Mouse (Mus musculus) forebrain, postnatal 0 days (tissue): ENCODE measurements around the gene Crabp2. TPM values are rescaled to one million over a fixed set of nuclear protein-coding genes. Genes with fewer than 3 reads are reported as not detected.
A peak's percentile ranks its signal among the peaks of the same experiment; 100 is the strongest.
"Not testable (repeated sequence)": the region's sequence is repeated elsewhere in the genome, so short reads cannot be mapped to it uniquely, and the experiment has no call there.

Source experiments
- ATAC-seq: fragments of 200-750 bp; cut with Nextera tagmentation; 2 replicates; pipeline ENCODE4 v1.8.0; 2017; ENCODE audit warnings: mild to moderate bottlenecking, moderate library complexity
- DNase-seq: peaks from one replicate; pipeline ENCODE4 v3.0.0-alpha.2; 2015
- H3K27ac ChIP-seq: fragments of 300-500 bp; sonication (generic); 2 replicates; pipeline ENCODE4 v1.5.1; 2014; ENCODE audit warnings: low read depth, mild to moderate bottlenecking, antibody characterized with exemption, low read length, moderate library complexity, mixed read lengths
- H3K27me3 ChIP-seq: fragments of 300-500 bp; sonication (generic); 2 replicates; pipeline ENCODE4 v1.6.1; 2014; ENCODE audit warnings: mild to moderate bottlenecking, low read length, mixed read lengths; ENCODE audit not compliant: insufficient read depth
- H3K36me3 ChIP-seq: fragments of 300-500 bp; sonication (generic); 2 replicates; pipeline ENCODE4 v1.6.1; 2014; ENCODE audit warnings: mild to moderate bottlenecking, moderate library complexity; ENCODE audit not compliant: insufficient read depth
- H3K4me1 ChIP-seq: fragments of 300-500 bp; sonication (generic); 2 replicates; pipeline ENCODE4 v1.6.1; 2014; ENCODE audit warnings: antibody characterized with exemption; ENCODE audit not compliant: insufficient read depth
- H3K4me2 ChIP-seq: fragments of 300-500 bp; sonication (generic); 2 replicates; pipeline ENCODE4 v1.6.1; 2014; ENCODE audit warnings: low read depth, mild to moderate bottlenecking, moderate library complexity
- H3K4me3 ChIP-seq: fragments of 300-500 bp; sonication (generic); 2 replicates; pipeline ENCODE4 v1.5.1; 2014; ENCODE audit warnings: low read depth, low read length, mixed read lengths
- H3K9ac ChIP-seq: fragments of 300-500 bp; sonication (generic); 2 replicates; pipeline ENCODE4 v1.6.1; 2014; ENCODE audit warnings: mild to moderate bottlenecking
- H3K9me3 ChIP-seq: fragments of 300-500 bp; sonication (generic); 2 replicates; pipeline ENCODE4 v1.6.1; 2016; ENCODE audit warnings: low read length
- CTCF ChIP-seq: sonication (generic); IDR thresholded peaks from 2 replicates; pipeline ENCODE4 v1.5.1; 2016; ENCODE audit warnings: antibody characterized with exemption, control low read depth, low read depth
- WGBS: fragments of 180-500 bp; shearing (Covaris S2); extraction: QIAGEN DNeasy Blood & Tissue Kit; methylation state at CpG from one replicate; pipeline ENCODE4 v1.1.7; 2014; 5-methylcytosine and 5-hydroxymethylcytosine counted together
- polyA plus RNA-seq: library from polyadenylated mRNA; unstranded; fragments of >200 nt; fragmentation: Nextera tagmentation; extraction: Ambion mirVana; gene quantifications from 2 replicates; pipeline ENCODE4 v1.2.1, GENCODE M21; 2015
- total RNA-seq: library from RNA; depleted of rRNA; stranded (reverse); fragments of >200 nt; gene quantifications from 2 replicates; pipeline ENCODE4 v1.2.3, GENCODE M21; 2014; rRNA removed

Gene Crabp2
- total RNA-seq (16.8 and 17.4 TPM in 2 replicates), polyA plus RNA-seq (24.7 and 28.1 TPM in 2 replicates)

DNA sequence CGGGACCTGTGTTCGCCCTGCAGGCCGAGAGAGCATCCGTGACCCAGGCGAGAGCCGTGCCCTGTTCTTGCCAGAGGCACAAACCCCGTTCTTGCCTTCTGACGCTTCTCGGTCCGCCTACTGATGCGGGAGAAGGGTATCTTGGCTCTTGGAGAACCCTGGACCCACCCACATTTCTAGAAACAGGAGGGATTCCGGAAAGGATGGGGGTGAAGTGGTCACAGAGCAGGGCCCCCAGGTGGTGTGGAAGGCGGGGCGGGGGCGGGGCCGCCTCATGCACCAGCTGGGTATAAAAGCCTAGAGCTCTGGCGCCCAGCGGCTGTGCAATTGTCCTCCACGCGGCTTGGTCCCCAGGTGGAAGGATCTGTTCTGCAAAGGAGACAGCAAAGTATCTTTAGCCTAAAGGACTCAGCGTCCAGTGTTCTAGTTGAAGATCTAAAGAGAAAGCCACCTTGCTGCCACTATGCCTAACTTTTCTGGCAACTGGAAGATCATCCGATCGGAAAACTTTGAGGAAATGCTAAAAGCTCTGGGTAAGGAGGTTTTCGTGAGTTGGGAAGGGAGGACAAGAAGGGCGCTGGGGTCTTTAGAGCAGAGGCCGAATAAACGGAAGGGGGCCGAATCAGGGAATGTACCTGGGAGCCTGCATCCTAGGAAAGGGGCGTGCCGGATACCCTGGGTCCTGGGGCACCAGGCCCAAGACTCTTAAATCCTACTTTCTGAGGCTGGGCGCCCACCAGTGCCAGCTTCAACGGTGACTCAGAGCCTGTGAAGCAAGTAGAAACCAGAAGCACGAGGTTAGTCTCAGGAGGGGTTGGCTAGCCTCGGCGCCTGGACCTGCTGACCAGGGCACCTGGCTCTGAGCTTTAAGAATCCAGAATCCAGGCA lies at the start of gene Crabp2:
Gene Crabp2, plus strand, starts transcription at position 289 of the 888 bp plus-strand sequence.
- 5% methylated on average over 34 of the region's 35 CpGs for WGBS
- Histone ChIP-seq H3K4me3 (peak within 1 kb of the TSS; percentile 33), H3K4me2 (peak within 1 kb of the TSS; percentile 58), H3K27me3 (peaks cover 10% of the 10 kb centered on the region; the same call in 1 of the 2 replicates), H3K9me3 (no peaks in the 10 kb centered on the region), H3K4me1 (peaks cover 4% of the 10 kb centered on the region; the same call in 1 of the 2 replicates), H3K27ac (no peak within 1 kb of the TSS), H3K36me3 (no peaks in the 10 kb centered on the region), H3K9ac (peak within 1 kb of the TSS; percentile 28; the same call in 1 of the 2 replicates)
- ATAC-seq (no peak), DNase-seq (no peak)
- TF ChIP-seq CTCF: no peak

DNA sequence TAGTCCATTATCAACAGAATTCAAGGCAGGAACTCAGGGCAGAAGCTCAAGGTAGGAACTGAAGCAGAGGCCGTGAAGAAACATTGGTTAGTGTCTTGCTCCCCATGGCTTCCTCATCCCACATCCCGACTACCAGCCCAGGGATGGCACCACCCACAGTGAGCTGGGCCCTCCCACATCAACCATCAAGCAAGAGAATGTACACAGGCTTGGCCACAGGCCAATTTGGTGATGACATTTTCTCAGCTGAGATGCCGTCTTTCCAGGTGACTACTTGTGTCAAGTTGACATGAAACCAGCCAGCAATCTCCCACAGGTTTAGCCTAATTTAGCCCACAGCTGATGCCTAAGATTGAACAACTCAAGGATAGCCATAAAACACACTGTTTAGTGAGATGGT lies 49.2 kb upstream of the Crabp2 start:
- Histone ChIP-seq H3K9me3 (no peaks in the 10 kb centered on the region), H3K27me3 (no peaks in the 10 kb centered on the region), H3K4me2 (no peak overlapping the region), H3K36me3 (no peaks in the 10 kb centered on the region), H3K4me3 (no peak overlapping the region), H3K9ac (no peak overlapping the region), H3K27ac (no peak overlapping the region), H3K4me1 (no peaks in the 10 kb centered on the region)
- TF ChIP-seq CTCF: no peak
- DNase-seq: no peak
- ATAC-seq: no peak
- WGBS: 54% methylated on average over 3 of the region's 3 CpGs

DNA sequence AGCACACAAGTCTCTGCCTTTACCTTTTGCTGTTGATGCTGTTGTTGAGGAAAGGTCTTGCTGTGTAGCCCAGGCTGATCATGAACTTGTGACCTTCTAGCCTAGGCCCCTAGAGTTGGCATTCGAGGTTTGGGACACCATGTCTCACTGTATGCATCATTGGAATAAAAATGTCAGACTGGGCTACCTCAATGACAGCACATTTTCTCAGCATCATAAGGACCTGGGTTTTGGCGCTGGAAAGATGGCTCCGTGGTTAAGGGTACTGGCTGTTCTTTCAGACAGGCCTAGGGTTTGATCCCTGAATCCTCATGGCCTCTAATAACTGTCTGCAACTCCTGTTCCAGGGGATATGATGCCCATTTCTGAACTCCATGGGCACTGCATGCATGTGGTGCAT lies 48.7 kb upstream of the Crabp2 start:
- Histone ChIP-seq H3K4me3 (no peak overlapping the region), H3K9ac (no peak overlapping the region), H3K4me1 (no peaks in the 10 kb centered on the region), H3K27ac (no peak overlapping the region), H3K36me3 (no peaks in the 10 kb centered on the region), H3K9me3 (no peaks in the 10 kb centered on the region), H3K27me3 (no peaks in the 10 kb centered on the region), H3K4me2 (no peak overlapping the region)
- DNase-seq: no peak
- no peak for TF ChIP-seq CTCF
- no peak for ATAC-seq
- WGBS: 73% methylated on average over 3 of the region's 3 CpGs

DNA sequence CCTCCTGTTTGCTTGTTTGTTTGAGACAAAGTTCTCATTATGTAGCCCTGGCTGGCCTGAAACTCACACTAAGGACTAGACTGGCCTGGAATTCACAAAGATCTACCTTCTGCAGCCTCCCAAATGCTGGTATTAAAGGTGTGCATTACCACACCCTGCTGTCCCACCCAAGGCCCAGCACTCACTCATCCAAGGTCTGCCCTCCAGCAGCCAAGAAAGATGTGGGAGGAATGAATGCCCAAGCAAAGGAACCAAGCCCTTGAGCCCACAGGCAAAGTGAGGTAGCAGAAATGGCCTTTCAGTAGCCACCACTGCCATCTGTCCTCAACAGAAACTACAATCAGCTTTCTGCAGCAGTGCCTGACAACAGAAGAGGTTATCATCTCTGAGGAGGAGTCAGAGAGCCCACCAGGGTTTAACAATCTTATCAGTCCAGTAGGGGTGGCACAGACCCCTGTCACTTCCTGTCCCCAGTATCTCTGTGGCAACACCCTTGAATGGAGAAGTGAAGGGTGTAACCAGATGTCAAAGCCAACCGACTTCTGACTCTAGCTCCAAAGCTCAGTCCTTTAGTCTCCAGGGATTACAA lies 47.3 kb upstream of the Crabp2 start:
- DNase-seq: no peak
- no peak overlapping the region for H3K9ac ChIP-seq
- no peaks in the 10 kb centered on the region for H3K4me1 ChIP-seq
- no peak overlapping the region for H3K27ac ChIP-seq
- no peaks in the 10 kb centered on the region for H3K36me3 ChIP-seq
- H3K27me3 ChIP-seq: no peaks in the 10 kb centered on the region
- WGBS: 85% methylated on average over 1 of the region's 1 CpGs
- no peak overlapping the region for H3K4me3 ChIP-seq
- no peaks in the 10 kb centered on the region for H3K9me3 ChIP-seq
- H3K4me2 ChIP-seq: no peak overlapping the region
- TF ChIP-seq CTCF: no peak
- no peak for ATAC-seq

DNA sequence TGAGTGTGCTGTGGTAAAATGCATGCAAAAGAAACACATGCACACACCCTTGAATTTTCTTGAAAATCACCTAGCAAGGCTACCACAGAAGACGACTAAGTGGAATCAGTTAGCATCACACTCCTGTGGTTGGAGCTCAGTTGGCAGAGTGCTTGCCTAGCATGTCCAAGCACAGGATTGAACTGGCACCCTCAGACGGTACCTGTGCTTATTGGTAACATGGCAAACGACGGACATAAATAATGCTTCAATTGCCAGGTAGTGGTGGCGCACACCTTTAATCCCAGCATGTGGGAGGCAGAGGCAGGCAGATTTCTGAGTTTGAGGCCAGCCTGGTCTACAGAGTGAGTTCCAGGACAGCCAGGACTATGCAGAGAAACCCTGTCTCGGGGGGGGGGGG lies 46.5 kb upstream of the Crabp2 start:
- DNase-seq, H3K27me3 ChIP-seq, H3K9me3 ChIP-seq, H3K4me1 ChIP-seq, H3K36me3 ChIP-seq, H3K27ac ChIP-seq, ATAC-seq, H3K9ac ChIP-seq, H3K4me3 ChIP-seq, H3K4me2 ChIP-seq: not testable (repeated sequence)
- 88% methylated on average over 5 of the region's 6 CpGs for WGBS

DNA sequence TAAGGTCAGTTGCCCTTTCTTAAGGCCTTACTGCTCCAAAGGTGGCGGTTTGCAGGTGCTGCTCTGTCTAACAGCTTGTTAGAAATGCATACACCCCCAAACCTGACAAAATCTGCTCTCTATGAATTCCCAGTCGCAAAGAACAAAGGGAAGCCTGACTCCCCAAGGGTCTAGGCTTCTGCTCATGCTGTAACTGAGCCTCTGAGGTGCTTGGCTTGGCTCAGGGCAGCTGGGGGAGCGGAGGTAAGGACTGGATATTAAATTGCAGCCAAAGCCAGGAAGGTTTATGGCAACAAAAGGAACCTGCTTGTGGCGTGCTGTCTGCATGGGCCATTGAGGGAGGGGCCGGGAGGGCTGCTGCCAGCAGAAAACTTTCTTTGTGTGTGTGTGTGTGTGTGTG lies 44.6 kb upstream of the Crabp2 start:
- no peak for ATAC-seq
- no peak overlapping the region for H3K4me2 ChIP-seq

GRCm38 (mm10) chr3:87905880-87906485 lies 42.5 kb upstream of the Crabp2 start, which contains the start of gene Hdgf:
Gene Hdgf, plus strand, starts transcription at chr3:87906321.
- Histone ChIP-seq H3K4me2 (peak within 1 kb of the TSS; percentile 90), H3K27ac (peak within 1 kb of the TSS; percentile 77), H3K9ac (peak within 1 kb of the TSS; percentile 79), H3K4me1 (peaks cover 14% of the 10 kb centered on the region), H3K9me3 (no peaks in the 10 kb centered on the region), H3K4me3 (peak within 1 kb of the TSS; percentile 78), H3K27me3 (no peaks in the 10 kb centered on the region), H3K36me3 (no peaks in the 10 kb centered on the region)
- TF ChIP-seq CTCF: peak; percentile 53
- peak; percentile 98 for DNase-seq
- peak; percentile 97 for ATAC-seq
- 3% methylated on average over 55 of the region's 57 CpGs for WGBS

More for the DNA sequence above, 44.6 kb upstream of the Crabp2 start:
- Histone ChIP-seq H3K9ac (no peak overlapping the region), H3K9me3 (no peaks in the 10 kb centered on the region), H3K4me3 (no peak overlapping the region), H3K36me3 (no peaks in the 10 kb centered on the region), H3K4me1 (peaks cover 14% of the 10 kb centered on the region), H3K27ac (no peak overlapping the region), H3K27me3 (no peaks in the 10 kb centered on the region)
- no peak for TF ChIP-seq CTCF
- no peak for DNase-seq
- 48% methylated on average over 5 of the region's 5 CpGs for WGBS
